Mouse (Mus musculus) heart, postnatal 10 days (tissue): Measurements from ENCODE around the gene Ifne. TPM values are rescaled to one million over a fixed set of nuclear protein-coding genes. Genes with fewer than 3 reads are reported as not detected.
A peak's percentile ranks its signal among the peaks of the same experiment; 100 is the strongest.

Experiments used
- DNase-seq, 2 experiments: peaks; one replicate each; pipeline ENCODE4 v3.0.0; 2021
- intact Hi-C: fragments of 180-260 bp; cut with DNase I; formaldehyde crosslinking; loops from one replicate; pipeline ENCODE4 v1.15.1; 2025
- total RNA-seq, 2 experiments: library from RNA; stranded (reverse); gene quantifications; 2 replicates each; pipeline ENCODE4 v1.2.3; 2021

Ifne gene
- not detected for total RNA-seq

DNA sequence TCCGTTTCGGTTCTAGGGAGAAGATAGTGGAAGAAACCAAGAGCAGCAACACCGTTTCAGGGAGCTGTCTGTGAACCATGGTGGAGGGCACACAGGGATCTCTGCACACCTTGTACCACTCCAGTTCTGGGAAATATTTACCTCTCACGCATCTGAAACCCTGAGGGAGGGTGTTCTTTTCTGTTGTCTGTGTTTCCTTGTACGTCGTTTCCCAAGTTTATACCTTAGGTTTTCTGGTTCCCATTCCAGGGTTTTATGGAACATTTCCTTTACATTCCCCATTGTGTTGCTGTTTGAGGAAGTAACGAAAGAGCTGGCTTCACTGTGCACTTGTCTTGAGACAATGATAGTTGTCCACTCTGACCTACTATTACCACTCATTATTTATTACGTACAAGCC, at the start of gene Ifne:
Ifne (minus strand) TSS at position 101 of the 400 bp plus-strand sequence.
- DNase-seq = no peak
- intact Hi-C loops = no loop called here

DNA sequence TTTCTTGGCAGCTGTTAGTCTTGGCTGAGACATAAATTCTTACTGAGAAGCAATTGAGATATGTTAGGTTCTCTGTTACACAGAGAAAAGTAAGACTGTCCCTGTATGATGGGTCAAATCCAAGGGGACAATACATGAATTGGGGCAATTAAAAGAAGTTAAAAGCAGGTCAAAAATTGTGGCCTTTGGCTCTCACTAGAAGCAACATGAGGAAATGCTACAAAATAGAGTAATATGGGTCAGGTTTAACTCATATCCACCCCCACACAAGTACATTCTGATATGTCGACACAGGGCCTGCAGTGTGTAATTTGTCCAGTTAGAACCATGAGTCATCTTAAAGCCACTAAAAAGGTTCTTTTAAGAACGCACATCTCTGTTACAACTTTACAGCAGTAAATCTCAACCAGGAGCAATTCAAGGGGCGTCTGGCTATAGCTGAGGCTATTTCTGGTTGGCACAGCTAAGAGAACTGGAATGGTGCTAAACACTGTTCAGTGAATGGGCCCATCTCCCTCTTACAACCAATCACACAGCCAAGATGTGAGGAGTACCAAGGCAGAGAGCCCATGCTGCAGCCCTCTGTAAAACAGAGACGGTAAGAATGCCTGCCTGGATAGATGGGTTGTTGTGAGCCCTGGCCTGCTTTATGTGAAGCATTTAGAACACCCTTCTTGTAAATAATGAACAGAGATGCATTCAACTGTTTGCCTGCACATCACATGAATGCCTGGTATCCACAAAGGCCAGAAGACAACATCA, 48.5 kb upstream of the Ifne start:
- DNase-seq = no peak
- intact Hi-C loops = no loop called here

DNA sequence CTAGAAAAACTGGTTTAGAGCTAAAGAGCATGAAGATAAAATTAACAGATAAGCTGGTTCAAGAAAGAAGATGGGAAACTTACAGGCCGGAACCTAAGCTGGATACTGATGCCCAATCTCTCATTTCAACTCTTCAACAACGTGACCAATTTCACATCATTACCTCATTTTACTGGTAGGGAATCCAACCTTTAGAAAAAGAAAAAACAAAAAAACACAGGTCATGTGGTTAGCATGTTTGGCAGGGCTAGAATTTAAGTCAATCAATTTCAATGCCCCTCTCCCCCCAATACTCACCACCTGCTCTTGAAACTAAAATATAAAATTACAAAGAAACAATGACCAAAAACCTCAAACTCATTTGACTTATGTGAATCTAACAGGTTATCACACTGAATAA, 47.8 kb upstream of the Ifne start:
- no peak for DNase-seq
- intact Hi-C loops = no loop called here

DNA sequence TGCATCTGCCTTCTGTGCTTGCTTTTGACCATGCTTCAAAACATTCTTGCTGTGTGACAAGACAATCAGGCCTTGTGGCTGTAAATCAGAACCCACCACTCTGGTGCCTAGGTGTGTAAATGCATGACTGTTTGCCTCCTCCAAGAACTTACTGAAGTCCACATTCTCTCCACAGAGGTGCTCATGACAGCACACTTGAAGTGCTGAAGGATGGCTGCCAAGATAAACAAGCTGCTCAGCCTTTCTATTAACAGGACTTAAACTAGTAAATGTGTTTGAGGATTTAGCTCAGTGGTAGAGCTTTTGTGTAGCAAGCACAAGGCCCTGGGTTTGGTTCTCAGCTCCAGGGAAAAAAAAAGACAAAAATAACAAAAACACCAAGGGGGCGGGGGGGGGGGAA, 46.6 kb upstream of the Ifne start:
- DNase-seq = no peak
- intact Hi-C loops = no loop called here

DNA sequence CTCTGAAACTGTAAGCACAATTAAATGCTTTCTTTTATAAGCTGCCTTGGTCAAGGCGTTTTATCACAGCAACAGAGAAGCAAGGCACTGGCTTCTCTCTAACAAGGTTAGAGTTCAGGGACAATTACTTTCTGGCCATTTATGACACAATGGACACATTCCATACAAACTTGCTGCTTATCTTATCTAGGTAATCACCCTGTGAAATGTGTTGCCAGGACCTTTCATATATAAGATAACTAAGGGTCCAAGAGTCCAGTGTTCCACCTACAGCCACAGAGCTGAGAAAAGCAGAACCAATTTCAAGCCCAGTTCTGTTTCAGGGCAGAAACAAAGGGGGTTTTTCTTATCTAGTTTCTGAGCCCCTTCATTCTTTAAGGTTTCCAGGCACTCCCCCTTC, 46.1 kb upstream of the Ifne start:
- intact Hi-C loops = no loop called here

DNA sequence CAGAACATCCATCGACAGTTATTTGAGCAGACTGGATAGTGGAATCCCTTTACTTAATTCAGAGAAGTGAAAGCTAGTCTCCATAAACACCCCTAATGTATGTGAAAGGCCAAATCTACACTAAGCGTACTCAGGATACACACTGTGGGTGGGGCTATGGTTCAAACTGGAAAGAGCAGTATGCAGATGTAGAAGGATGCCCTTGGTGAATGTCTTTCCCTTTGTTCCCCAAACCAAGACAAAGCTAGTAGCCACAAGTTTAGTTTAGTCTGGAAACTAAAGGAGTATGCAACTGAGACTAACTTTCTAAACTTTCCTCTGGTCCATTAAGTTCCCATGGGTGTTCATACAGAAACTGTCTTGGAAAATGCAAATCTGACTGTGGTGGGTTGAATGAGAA, 45.5 kb upstream of the Ifne start:
- intact Hi-C loops = no loop called here
- DNase-seq = no peak

More for the DNA sequence above, 46.1 kb upstream of the Ifne start:
- no peak for DNase-seq

DNA sequence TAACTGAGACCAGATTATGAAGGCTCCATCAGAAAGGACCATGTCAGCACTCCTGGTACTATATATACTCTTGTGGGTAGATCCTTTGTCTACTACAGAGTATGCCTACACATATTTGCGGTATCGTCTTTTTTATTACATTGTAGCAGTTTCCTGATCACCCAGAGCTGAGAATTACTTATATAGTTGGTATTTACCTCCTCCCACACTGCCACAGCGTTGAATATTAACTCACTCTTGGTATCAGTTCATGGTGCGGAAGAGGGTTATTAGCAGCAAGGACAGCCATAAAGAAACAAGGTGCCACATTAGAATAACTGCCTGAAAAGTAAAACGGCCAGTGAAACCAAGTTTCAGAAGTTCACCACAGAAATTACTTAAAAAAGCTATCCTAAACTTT, 41.3 kb upstream of the Ifne start:
- intact Hi-C loops = no loop called here
- no peak for DNase-seq

DNA sequence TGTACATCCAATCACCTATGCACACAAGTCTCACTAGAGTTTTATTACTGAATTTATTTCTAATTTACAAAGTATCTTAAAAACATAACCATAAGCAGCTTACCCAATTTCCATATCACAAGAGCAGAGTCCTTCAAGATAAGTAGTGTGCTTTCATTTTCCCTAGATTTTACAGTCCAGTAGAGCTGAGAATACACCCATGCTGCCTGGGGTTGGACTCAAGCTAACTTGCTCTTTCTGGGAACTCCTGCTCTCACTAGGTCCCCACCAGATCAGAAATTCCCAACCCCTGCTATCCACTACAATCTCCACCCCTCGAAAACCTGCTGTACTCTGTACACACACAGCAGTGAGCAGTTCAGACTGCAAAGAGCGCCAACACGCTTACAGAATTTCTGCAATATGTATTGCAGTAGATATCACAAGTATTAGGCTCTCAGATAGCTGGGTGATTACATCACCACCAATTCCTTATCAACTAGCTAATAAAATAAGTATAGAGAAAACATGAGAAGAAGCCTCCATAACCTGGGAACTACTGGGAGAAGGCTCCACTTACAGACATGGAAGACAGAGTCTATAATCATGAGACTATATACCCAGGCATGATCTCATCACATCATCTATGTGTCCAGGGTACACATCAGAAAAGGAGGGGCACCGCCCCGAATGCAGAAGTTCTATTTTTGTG, 37.9 kb upstream of the Ifne start:
- intact Hi-C loops = no loop called here
- DNase-seq = no peak

DNA sequence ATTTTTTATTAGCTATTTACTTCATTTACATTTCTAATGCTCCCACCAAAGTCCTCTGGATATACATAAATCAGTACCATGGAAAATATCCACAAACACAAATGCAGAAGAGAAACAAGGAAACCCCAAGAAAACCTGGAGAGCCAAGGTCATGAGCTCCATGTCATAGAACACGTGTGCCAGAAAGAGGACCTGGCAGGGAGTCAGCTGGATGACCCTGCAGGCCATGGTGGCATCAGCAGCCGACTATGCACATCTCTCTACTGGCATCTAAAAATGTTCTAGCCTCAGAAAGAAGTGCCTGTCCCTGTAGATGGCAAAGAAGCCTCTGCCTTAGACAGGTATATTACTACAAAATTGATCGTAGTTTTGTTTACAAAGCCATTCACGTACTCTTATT, 36.3 kb upstream of the Ifne start:
- peak; percentile 23 to 27 for DNase-seq
- intact Hi-C loops = no loop called here

DNA sequence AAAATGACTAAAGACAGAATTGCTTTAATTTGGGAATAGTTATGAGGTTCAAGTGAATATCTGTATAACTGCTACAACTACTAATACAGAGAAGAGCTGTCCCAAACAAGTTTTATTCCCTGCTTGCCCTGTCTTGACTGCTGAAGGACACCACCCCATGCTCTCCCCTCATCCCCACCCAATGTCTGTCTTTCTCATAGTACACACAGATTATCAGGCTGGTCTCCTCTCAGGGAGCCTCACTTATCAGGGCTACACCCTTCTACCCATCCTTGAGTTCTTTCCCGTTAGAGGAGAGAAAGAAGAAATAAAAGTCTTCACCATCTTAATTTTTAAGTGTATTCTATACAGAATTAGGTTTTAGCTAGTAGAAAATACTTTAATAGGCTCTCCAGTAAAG, 34.0 kb upstream of the Ifne start:
- DNase-seq = no peak
- intact Hi-C loops = no loop called here

DNA sequence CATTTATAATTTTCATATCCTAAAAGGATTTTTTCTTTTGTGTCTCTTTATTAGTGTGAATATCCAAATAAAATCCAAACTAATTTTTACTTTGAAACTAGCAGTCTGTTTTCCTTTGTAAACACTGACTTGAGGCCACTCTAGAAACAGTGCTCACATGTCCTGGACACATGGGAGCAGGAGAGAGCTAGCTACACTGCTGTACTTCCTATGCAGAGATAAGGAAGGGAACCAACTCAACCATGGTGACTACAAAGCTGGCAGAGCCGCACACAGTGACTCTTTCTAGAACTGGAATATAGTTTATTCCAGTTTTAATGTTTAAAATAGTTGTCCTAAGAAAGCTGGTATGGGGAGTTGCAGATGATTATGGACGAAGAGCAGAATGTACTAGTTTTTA, 32.9 kb upstream of the Ifne start:
- DNase-seq = no peak
- intact Hi-C loops = no loop called here

DNA sequence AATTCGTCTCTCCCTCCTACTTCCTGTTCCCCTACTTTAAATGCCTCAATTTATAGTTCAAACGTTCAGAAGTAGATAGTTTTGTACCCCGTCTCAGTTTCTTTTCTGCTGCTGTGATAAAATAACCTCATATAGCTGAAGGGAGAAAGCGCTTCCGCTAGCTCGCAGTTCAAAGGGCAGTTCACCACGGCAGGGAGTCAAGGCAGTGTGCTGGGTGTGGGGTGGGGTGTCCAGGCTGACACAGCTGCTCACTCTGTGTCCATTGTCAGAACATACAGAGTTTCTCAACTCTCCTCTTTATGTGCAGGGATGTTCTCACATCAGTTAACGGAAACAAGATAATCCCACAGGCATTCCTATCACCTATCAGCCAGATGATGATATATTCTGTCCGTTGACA, 32.2 kb upstream of the Ifne start:
- DNase-seq = no peak
- intact Hi-C loops = no loop called here

DNA sequence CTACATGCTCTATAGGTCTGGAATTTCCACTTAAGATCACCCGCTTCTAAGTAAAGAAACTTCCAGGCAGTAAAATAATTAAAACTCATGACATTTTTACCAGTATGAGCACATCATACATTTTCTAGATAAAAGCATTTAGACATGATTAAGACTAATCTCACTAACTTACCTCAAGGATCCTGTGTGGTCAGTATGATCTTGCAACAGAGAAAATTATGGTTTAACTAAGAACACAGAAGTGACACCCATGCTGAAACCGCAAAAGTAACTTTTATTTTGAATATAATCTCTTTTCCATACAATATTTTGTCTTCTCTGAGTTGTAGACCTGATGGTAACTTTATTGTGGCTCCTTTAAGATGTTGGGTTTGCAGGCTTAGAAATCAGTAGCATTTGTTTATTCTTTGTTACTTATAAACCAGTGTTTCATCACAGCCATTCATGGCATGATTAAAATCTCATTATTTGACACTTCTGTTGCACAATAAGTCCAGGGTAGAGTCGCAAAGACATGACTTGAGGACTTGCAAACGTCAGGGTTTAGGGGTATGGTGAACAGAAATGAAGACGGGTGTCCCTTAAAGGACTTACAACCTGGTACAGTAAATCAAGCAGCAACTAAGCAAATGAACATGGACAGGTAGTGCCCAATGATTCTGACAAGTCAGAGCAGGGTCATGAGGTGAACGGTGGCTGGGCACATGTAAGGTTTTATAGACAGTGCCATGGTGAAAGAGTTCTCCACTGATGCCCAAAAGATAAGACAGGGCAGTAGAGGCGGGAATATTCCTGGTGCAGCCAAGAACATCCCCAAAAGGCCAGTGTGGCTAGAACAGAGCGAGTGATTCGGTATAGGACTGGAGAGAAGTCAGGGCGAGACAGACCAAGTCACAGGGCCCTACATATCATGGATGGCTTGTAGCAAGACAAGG, 29.9 kb upstream of the Ifne start:
- intact Hi-C loops = no loop called here
- DNase-seq = no peak

DNA sequence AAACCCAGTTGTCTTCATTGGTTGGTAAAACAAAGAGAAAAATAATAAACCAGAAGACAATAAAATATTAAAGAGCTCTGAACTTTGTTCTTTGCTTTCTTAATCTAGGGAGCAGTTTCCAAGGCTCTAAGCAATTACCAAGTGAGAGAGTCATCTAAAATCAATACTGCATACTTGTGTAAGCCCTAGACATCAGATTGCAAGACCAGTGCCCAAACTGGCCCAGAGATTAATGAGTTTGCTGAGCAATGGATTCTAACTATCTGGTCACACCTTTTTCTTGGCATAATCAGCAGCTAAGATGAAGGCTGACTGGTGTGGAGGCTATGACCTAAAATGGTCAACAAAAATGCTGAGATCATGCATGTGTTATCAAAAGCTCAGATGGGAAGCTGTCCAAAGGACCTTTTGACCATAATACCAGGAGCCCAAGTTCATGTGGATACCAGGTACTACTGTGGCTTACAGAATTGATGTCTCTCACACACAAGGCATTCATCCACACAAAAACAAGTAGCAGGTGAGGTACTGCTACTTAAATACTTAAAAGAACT, 13.3 kb upstream of the Ifne start:
- DNase-seq = no peak
- intact Hi-C loops = no loop called here

DNA sequence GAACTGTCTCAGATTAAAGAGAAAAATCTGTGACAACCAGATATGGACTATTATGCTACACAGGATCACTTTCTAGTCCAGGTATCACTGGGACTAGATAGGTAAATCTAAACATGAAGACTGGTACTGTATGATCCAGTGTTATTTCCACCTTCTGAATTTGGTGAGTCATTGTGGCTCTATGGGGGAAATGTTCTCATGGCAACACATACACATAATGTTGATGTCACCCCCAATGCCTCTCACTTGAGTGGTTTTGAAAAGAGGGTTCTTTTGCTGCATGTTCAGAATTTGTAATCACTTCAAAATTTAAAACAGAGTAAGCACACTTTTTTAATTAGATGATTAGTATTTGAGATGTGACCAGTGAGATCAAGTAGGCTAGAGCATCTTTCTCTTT, 8.2 kb upstream of the Ifne start:
- intact Hi-C loops = no loop called here
- DNase-seq = no peak

DNA sequence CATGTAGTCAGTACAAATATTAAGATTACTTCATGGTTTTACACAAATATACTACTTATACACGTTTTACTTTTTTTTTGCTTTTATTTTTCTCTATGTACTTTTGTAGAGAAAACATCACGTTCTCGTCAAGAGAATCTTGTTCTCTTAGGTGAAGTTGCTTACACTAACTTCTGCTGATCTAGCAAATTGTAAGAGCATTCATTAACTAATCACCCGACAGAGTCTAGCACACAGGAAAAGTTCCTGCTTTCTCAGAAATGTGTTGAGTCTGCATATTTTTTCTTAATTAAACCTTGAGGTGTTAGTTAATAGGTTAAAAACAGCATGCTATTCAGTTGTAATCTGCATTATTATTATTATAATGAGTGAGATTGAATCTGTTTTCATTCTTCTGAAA, 1.2 kb downstream of the Ifne start:
- no peak for DNase-seq
- intact Hi-C loops = loop anchor here (5.0 kb wide), 1 partner anchor 69 kb away; no protein-coding TSS in a partner anchor

DNA sequence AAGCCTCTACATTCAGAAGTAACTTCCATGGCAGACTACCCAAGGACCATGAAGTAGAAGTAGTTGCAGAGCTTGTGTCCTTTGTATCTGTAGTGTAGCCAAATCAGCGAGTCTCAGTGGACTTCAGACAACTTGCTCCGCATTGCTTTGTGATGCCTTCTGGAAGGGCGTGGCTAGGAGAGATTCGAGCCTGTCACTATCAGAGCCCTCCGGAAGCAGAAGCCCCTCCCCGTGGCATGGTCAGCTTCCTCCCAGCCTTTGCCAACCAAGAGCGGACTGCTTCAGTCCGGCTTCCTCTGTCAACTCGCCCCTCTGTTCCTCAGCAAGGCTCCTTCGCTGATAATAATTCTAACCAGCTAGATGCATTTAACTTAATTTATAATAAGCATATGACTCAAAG, 1.8 kb downstream of the Ifne start:
- no peak for DNase-seq
- intact Hi-C loops = loop anchor here (5.0 kb wide), 1 partner anchor 69 kb away; no protein-coding TSS in a partner anchor

DNA sequence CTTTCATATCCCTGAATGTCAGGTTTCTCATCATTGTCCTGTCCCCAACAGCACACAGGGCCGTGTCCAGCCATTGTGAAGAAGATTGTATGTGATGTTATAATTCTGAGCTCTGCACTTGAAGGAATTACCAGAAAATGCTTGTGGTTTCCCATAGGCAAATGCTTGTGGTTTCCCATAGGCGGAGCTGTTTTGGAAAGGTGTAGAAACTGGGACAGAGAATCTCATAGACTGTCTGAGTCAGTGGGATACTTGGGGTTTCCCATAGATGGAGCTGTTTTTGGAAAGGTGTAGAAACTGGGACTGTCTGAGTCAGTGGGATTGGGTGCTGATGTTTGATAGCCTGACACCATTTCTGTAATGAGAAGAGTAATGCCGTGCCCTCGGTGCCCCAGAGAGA, 3.5 kb downstream of the Ifne start:
- no peak for DNase-seq
- intact Hi-C loops = loop anchor here (5.0 kb wide), 1 partner anchor 71 kb away; no protein-coding TSS in a partner anchor

DNA sequence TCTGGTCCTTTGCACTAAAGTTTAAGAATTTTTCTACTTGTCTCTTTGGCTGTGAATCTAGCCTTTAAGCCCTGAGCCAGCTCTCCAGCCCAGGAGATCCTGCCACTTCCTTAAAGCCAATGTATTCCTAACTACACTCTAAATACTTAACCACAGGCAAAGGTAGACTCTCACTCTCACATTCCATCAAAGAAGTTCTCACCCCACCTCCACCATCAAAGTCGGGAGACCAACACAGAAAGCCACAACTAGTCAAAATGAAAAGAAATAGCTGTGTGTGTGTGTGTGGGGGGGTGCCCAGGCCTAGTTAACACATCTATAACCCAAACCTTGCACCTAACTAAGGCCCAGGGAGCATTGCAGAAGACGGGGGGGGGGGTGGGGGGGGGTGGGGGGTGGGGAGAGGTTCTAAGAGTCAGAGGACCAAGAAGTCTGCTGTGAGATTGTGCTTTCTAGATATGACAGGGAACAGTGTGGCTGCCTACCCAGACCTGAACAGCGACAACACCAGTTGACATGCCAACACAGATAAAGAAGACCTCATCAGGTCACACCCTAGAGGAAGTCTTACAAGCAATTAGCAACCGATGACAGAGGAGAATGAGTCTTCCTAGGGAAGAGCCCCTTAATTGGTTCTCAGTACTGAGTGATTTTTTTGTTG, 4.4 kb downstream of the Ifne start:
- intact Hi-C loops = loop anchor here (5.0 kb wide), 1 partner anchor 72 kb away; no protein-coding TSS in a partner anchor
- DNase-seq = no peak

DNA sequence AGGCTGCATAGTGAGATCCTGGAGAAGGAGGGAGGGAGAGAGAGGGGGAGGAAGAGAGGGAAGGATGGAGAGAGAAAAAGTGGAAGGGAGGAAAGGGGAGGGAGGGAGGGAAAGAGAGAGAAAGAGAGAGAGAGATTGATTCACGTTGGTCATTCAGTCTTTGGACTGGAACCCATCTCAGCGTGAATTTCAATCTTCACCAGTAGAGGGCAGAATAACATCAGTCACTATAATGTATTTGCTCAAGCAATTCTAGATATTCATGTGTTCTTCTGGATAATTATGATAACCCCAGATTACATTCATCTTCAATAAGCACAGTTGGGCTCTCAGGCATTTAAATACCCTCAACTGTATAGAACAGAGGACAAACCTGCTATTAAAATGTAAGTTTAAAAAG, 7.3 kb downstream of the Ifne start:
- DNase-seq = peak; percentile 41 to 62

More for the DNA sequence above, 7.3 kb downstream of the Ifne start:
- intact Hi-C loops = loop anchor here (1.0 to 5.0 kb wide), 2 partner anchors 65 to 257 kb away; no protein-coding TSS in a partner anchor
